Mouse (Mus musculus): Measurements from ENCODE around the gene Nell1.

DNA sequence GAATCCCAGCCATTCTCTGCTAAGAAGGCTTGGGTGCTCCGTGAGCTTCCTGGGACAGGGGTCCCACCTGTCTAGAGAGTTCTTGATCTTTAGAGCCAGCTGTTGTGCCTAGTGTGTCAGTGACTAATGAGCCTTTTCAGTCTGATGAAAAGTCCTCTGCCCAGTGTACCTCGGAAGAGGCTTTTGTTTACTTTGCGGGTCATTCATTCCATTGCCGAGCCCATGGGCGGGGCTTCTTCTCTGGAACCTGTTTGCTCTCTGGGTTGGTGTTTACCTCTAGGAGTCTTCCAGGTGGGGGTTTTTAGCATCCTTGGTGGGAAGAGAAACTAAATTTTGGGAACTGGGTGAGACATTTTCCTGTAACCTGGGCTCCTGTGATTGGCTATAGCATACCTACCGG lies 10.0 kb downstream of the Nell1 start:
- TF ChIP-seq CTCF (IDR thresholded peaks at IDR 0.05; ENCODE audit: insufficient read depth, low read length) = no peak
- no peak for TF ChIP-seq POLR2A (IDR thresholded peaks at IDR 0.05; ENCODE audit: borderline replicate concordance, extremely low read depth, low read depth, low read length)

Measured in lung, adult 2 months (tissue).